Mouse (Mus musculus) activated CD4-positive, CD25-positive, alpha-beta regulatory T cell, adult 9 weeks (primary cell): ENCODE data around the gene Usp3. TPM values are rescaled to one million over a fixed set of nuclear protein-coding genes. Genes with fewer than 3 reads are reported as not detected.

Experiments
- polyA plus RNA-seq: library from polyadenylated mRNA; unstranded; fragments of 100-300 nt; shearing (Covaris generic); gene quantifications from one replicate; pipeline ENCODE4 v1.2.1, GENCODE M21; 2017

The Usp3 gene
- polyA plus RNA-seq: 194 TPM

DNA sequence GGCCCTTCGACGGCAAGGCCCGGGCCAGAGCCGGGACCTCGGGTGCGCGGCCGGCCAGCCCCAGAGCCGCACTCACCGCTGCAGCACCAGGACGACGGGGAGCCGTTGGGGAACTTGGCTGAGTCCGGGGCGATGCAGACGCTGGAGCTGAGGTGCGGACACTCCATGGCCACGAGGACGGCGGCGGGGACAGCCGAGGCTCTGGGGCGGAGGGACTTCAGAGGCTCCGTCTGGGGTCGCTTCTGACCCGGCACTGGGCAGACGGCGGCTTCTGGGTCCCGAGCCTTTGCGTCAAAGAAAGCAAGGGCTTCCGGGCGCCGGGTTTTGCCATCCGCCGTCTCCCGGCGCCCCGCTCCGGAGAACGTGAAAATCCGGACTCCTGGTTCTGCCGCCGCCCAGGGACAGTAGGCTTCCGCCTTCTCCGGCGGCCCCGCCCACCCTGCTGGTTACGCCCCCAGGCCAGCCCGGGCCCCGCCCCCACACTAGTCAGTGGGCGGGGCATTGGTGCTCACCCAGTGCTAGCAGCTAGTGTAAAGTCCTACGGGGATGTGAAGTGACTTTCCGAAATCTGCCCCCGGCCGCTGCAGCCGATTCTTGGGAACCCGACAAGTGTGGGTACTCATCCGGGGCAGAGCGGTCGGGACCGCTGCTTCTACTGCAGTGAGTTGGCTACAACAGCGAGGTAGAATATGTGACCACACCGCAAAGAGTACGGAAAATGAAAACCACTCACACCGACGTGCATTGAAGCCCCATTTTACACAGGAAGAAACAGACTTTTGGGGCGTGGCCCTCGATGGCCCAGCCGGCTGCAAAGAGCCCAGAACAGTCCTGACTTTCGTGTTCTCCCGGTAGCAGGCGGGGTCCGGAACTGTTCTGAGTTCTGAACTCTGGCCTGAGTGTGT lies at the start of gene Usp3:
TSS of gene Usp3 (minus strand) at position 435 of the 905 bp plus-strand sequence.

DNA sequence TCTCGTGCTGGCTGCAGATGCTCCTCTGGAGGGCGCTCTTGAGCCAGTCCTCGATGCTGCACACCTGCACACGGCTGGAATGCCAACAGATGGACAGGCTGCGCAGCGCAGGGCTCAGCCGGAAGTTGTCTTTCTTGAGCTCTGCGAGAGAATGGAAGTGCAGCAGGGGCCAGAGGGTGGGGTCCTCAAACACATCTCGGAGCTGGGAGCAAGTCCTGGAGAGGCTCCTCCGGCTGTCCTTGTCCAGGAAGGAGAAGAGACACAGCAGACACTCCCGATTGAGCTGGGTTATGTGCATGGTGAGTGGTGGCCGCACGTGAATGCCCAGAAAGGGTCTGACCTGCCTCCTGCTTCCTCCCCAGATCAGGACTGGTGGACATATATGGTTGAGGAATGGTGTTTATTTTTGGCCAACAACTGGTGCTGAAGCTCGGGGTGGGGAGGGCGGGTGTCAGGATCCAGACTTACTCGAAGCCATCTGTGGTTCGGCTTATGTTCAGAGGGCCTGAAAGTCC lies 78.6 kb downstream of the Usp3 start, which contains the start of gene Fbxl22:
TSS of gene Fbxl22 (minus strand) at position 338 of the 515 bp plus-strand sequence.

Other genes starting within 250 kb of the Usp3 start
- gene Herc1, start 242.7 kb downstream of the Usp3 start, polyA plus RNA-seq: 53.1 TPM
- gene Fbxl22, start 78.5 kb downstream of the Usp3 start, polyA plus RNA-seq: 1.7 TPM
- gene Car12, start 120.5 kb upstream of the Usp3 start, polyA plus RNA-seq: 8.3 TPM
- gene Aph1b, start 202.3 kb upstream of the Usp3 start, polyA plus RNA-seq: 2.6 TPM
- gene Gm10647, start 203.9 kb upstream of the Usp3 start, polyA plus RNA-seq: not detected
- 0.99 TPM for gene Aph1c, start 241.6 kb upstream of the Usp3 start, polyA plus RNA-seq